Mouse (Mus musculus): ENCODE data around the gene Ndufa7.
"Not testable (repeated sequence)": the region's sequence is repeated elsewhere in the genome, so short reads cannot be mapped to it uniquely, and the experiment has no call there.

Ndufa7 gene

DNA sequence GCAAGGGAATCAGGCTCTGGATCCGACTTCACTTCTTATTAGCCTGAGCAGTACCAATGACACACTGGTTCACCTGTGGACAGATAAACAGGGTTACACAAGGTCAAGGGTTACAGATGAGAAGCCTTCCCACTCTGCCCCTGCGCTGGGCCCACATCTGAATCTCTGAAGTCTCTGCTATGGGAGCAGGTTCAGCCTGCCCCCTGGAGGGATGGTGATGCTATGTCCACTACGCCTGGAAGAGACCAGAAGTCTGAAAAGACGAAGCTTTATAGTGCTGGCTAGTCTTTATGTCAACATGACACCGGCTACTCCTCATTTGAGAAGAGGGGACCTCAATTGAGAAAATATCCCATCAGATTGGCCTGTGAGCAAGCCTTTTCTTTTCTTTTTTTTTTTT lies 51.4 kb downstream of the Ndufa7 start:
- DNase-seq (ENCODE audit: low read depth, low spot score): not testable (repeated sequence)

DNA sequence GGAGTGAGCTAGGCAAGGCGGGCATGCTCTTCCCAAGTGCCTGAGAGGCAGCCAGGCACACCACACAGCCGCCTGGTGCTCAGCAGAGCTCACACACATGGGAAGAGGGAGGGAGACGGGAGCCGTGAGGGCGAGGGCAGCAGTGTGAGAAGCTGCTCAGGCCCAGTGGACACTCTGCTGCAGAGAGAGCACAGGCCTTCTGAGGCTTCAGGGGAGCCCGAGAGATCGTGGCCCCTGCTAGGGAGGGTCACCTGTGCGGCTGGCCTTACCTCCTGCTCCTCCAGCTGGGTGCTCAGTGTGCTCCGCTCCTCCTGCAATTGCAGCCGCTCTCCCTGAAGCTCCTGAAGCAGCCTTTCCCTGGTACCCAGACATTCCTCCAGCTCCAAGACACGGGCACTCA lies 59.9 kb downstream of the Ndufa7 start:
- not testable (repeated sequence) for DNase-seq (ENCODE audit: low read depth, low spot score)

DNA sequence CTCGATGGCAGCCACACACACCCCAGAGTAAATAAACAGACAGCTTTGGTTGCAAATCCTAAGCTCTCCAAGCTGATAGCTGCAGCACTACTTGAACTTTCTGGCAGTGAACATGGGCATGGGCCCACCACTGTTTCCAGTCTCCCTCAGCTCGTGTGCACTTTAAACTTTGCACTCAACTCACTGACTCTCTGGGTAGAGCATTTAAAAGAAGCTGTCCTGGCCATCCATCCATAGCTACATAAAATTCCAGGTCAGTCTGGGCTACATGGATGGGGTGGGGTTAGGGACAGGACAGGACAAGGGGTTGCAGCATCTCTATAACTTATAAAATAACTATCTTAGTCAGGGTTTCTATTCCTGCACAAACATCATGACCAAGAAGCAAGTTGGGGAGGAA lies 63.4 kb downstream of the Ndufa7 start:
- DNase-seq (ENCODE audit: low read depth, low spot score): not testable (repeated sequence)

Measured in embryo, embryonic 11.5 days (tissue).